Mouse (Mus musculus): ENCODE measurements at regions not wholly inside any gene's neighbourhood (a gene's known extent, or its start where the extent isn't known, plus 50 kb on each side); places are given as distances from the start of the nearest gene placed in this dataset.

- DNase-seq, result no peak
Observed at GRCm38 (mm10) chr7:66490073-66490472, 62.8 kb upstream of the Aldh1a3 start.

- DNase-seq, result no peak
Observed at GRCm38 (mm10) chr7:66487751-66488150, 60.4 kb upstream of the Aldh1a3 start.

GRCm38 (mm10) chr7:66480446-66480845 lies 53.1 kb upstream of the Aldh1a3 start:
- no peak for DNase-seq

- no peak for DNase-seq
Observed at GRCm38 (mm10) chr7:66479321-66479720, 52.0 kb upstream of the Aldh1a3 start.

- no peak for DNase-seq
Observed at GRCm38 (mm10) chr7:66478106-66478505, 50.8 kb upstream of the Aldh1a3 start.

GRCm38 (mm10) chr7:66477475-66477874 lies 50.2 kb upstream of the Aldh1a3 start:
- peak; percentile 1 for DNase-seq
